Mouse (Mus musculus) gastrocnemius, postnatal 25 days (tissue): ENCODE data around the gene Cdk14. TPM values are rescaled to one million over a fixed set of nuclear protein-coding genes. Genes with fewer than 3 reads are reported as not detected.

Experiments used
- DNase-seq: peaks from one replicate; pipeline ENCODE4 v3.0.0; 2022
- total RNA-seq, 2 experiments: library from RNA; stranded (reverse); gene quantifications; 1 replicate in 1 of 2; 2 replicates in 1 of 2; pipeline ENCODE4 v1.2.3; 2021

Cdk14 gene
- total RNA-seq, 2 experiments from 2014 or later, result 5.4 to 5.5 TPM

- no peak for DNase-seq
Measured at GRCm38 (mm10) chr5:5071526-5071925, 348.6 kb downstream of the Cdk14 start.

- DNase-seq, result no peak
Measured at GRCm38 (mm10) chr5:5064686-5065085, 355.4 kb downstream of the Cdk14 start.

GRCm38 (mm10) chr5:5056102-5056883 is 363.8 kb downstream of the Cdk14 start:
- no peak for DNase-seq

- DNase-seq, result no peak
Measured at GRCm38 (mm10) chr5:5055494-5055893, 364.6 kb downstream of the Cdk14 start.

GRCm38 (mm10) chr5:5054270-5054669 is 365.8 kb downstream of the Cdk14 start:
- no peak for DNase-seq

- DNase-seq, result no peak
Measured at GRCm38 (mm10) chr5:5044326-5044725, 375.8 kb downstream of the Cdk14 start.

- no peak for DNase-seq
Measured at GRCm38 (mm10) chr5:5042735-5043134, 377.4 kb downstream of the Cdk14 start.

GRCm38 (mm10) chr5:5041480-5041879 is 378.6 kb downstream of the Cdk14 start:
- DNase-seq, result no peak

- no peak for DNase-seq
Measured at GRCm38 (mm10) chr5:5039700-5040284, 380.3 kb downstream of the Cdk14 start.

GRCm38 (mm10) chr5:5033445-5033844 is 386.7 kb downstream of the Cdk14 start:
- no peak for DNase-seq

- DNase-seq, result no peak
Measured at GRCm38 (mm10) chr5:5032847-5033246, 387.3 kb downstream of the Cdk14 start.

GRCm38 (mm10) chr5:5032446-5032845 is 387.7 kb downstream of the Cdk14 start:
- DNase-seq, result no peak

- DNase-seq, result no peak
Measured at GRCm38 (mm10) chr5:5030431-5030830, 389.7 kb downstream of the Cdk14 start.

GRCm38 (mm10) chr5:5018959-5019358 is 401.2 kb downstream of the Cdk14 start:
- DNase-seq, result no peak

- no peak for DNase-seq
Measured at GRCm38 (mm10) chr5:5018242-5018641, 401.9 kb downstream of the Cdk14 start.

GRCm38 (mm10) chr5:5013783-5014182 is 406.3 kb downstream of the Cdk14 start:
- no peak for DNase-seq

GRCm38 (mm10) chr5:5012521-5013346 is 407.4 kb downstream of the Cdk14 start:
- no peak for DNase-seq

- no peak for DNase-seq
Measured at GRCm38 (mm10) chr5:5008153-5008745, 411.9 kb downstream of the Cdk14 start.

- no peak for DNase-seq
Measured at GRCm38 (mm10) chr5:5007489-5008152, 412.5 kb downstream of the Cdk14 start.

- DNase-seq, result no peak
Measured at GRCm38 (mm10) chr5:5005633-5006032, 414.5 kb downstream of the Cdk14 start.

GRCm38 (mm10) chr5:5004740-5005139 is 415.4 kb downstream of the Cdk14 start:
- no peak for DNase-seq

- DNase-seq, result no peak
Measured at GRCm38 (mm10) chr5:4993192-4993601, 426.9 kb downstream of the Cdk14 start.
